Mouse (Mus musculus): ENCODE results near the gene Erv3. TPM values are rescaled to one million over a fixed set of nuclear protein-coding genes. Genes with fewer than 3 reads are reported as not detected.

The Erv3 gene
- not detected for total RNA-seq (2018; cell fraction: chromatin; rRNA removed)
- total RNA-seq (2018; cell fraction: cytosol; rRNA removed): not detected
- not detected for total RNA-seq (2018; cell fraction: nucleus; rRNA removed)
- not detected in 3 replicates for polyA plus RNA-seq (2018)

GRCm38 (mm10) chr2:131859721-131860120, at the start of gene Erv3:
Erv3 (minus strand) TSS chr2:131859747.
- H3K79me2 ChIP-seq (ENCODE audit: inconsistent target): no peaks in the 10 kb centered on the region

GRCm38 (mm10) chr2:131908906-131909305, 49.4 kb upstream of the Erv3 start:
- no peaks in the 10 kb centered on the region for H3K79me2 ChIP-seq (ENCODE audit: inconsistent target)
- H3K27ac ChIP-seq: no peak overlapping the region
- 90% methylated on average over 1 of the region's 1 CpGs for WGBS (ENCODE audit: missing documents)
- no peak overlapping the region for H3K4me3 ChIP-seq (ENCODE audit: inconsistent target)
- H3K36me3 ChIP-seq (ENCODE audit: inconsistent target): no peaks in the 10 kb centered on the region

More at GRCm38 (mm10) chr2:131859721-131860120, at the start of gene Erv3:
- WGBS (ENCODE audit: missing documents): 80% methylated on average over 5 of the region's 5 CpGs
- no peak within 1 kb of the TSS for H3K4me3 ChIP-seq (ENCODE audit: inconsistent target)
- no peaks in the 10 kb centered on the region for H3K36me3 ChIP-seq (ENCODE audit: inconsistent target)
- H3K27ac ChIP-seq: no peak within 1 kb of the TSS

- Histone ChIP-seq H3K79me2 (ENCODE audit: inconsistent target) (no peaks in the 10 kb centered on the region), H3K36me3 (ENCODE audit: inconsistent target) (no peaks in the 10 kb centered on the region), H3K4me3 (ENCODE audit: inconsistent target) (no peak overlapping the region), H3K27ac (no peak overlapping the region)
- 99% methylated on average over 7 of the region's 7 CpGs for WGBS (ENCODE audit: missing documents)
Observed at GRCm38 (mm10) chr2:131908351-131908861, 48.9 kb upstream of the Erv3 start.

- 91% methylated on average over 5 of the region's 5 CpGs for WGBS (ENCODE audit: missing documents)
- no peaks in the 10 kb centered on the region for H3K79me2 ChIP-seq (ENCODE audit: inconsistent target)
- no peak overlapping the region for H3K4me3 ChIP-seq (ENCODE audit: inconsistent target)
- H3K27ac ChIP-seq: no peak overlapping the region
- H3K36me3 ChIP-seq (ENCODE audit: inconsistent target): no peaks in the 10 kb centered on the region
Observed at GRCm38 (mm10) chr2:131907311-131907710, 47.8 kb upstream of the Erv3 start.

GRCm38 (mm10) chr2:131906846-131907245, 47.3 kb upstream of the Erv3 start:
- Histone ChIP-seq H3K27ac (no peak overlapping the region), H3K4me3 (ENCODE audit: inconsistent target) (no peak overlapping the region), H3K36me3 (ENCODE audit: inconsistent target) (no peaks in the 10 kb centered on the region), H3K79me2 (ENCODE audit: inconsistent target) (no peaks in the 10 kb centered on the region)
- WGBS (ENCODE audit: missing documents): 91% methylated on average over 1 of the region's 1 CpGs

- Histone ChIP-seq H3K79me2 (ENCODE audit: inconsistent target) (no peaks in the 10 kb centered on the region), H3K27ac (no peak overlapping the region), H3K36me3 (ENCODE audit: inconsistent target) (no peaks in the 10 kb centered on the region), H3K4me3 (ENCODE audit: inconsistent target) (no peak overlapping the region)
- 97% methylated on average over 3 of the region's 3 CpGs for WGBS (ENCODE audit: missing documents)
Observed at GRCm38 (mm10) chr2:131906266-131906665, 46.7 kb upstream of the Erv3 start.

GRCm38 (mm10) chr2:131905776-131906175, 46.2 kb upstream of the Erv3 start:
- no peaks in the 10 kb centered on the region for H3K36me3 ChIP-seq (ENCODE audit: inconsistent target)
- no peak overlapping the region for H3K4me3 ChIP-seq (ENCODE audit: inconsistent target)
- no peaks in the 10 kb centered on the region for H3K79me2 ChIP-seq (ENCODE audit: inconsistent target)
- WGBS (ENCODE audit: missing documents): 14% methylated on average over 6 of the region's 6 CpGs
- H3K27ac ChIP-seq: no peak overlapping the region

- H3K36me3 ChIP-seq (ENCODE audit: inconsistent target): no peaks in the 10 kb centered on the region
- H3K79me2 ChIP-seq (ENCODE audit: inconsistent target): no peaks in the 10 kb centered on the region
- WGBS (ENCODE audit: missing documents): 50% methylated on average over 5 of the region's 5 CpGs
- H3K27ac ChIP-seq: no peak overlapping the region
- H3K4me3 ChIP-seq (ENCODE audit: inconsistent target): no peak overlapping the region
Observed at GRCm38 (mm10) chr2:131905025-131905424, 45.5 kb upstream of the Erv3 start.

GRCm38 (mm10) chr2:131902867-131903266, 43.3 kb upstream of the Erv3 start:
- Histone ChIP-seq H3K79me2 (ENCODE audit: inconsistent target) (no peaks in the 10 kb centered on the region), H3K36me3 (ENCODE audit: inconsistent target) (no peaks in the 10 kb centered on the region), H3K27ac (no peak overlapping the region), H3K4me3 (ENCODE audit: inconsistent target) (no peak overlapping the region)
- 27% methylated on average over 8 of the region's 8 CpGs for WGBS (ENCODE audit: missing documents)

- H3K4me3 ChIP-seq (ENCODE audit: inconsistent target): no peak overlapping the region
- H3K27ac ChIP-seq: no peak overlapping the region
- WGBS (ENCODE audit: missing documents): 100% methylated on average over 1 of the region's 3 CpGs
- H3K79me2 ChIP-seq (ENCODE audit: inconsistent target): no peaks in the 10 kb centered on the region
- no peaks in the 10 kb centered on the region for H3K36me3 ChIP-seq (ENCODE audit: inconsistent target)
Observed at GRCm38 (mm10) chr2:131902423-131902822, 42.9 kb upstream of the Erv3 start.

- Histone ChIP-seq H3K79me2 (ENCODE audit: inconsistent target) (no peaks in the 10 kb centered on the region), H3K4me3 (ENCODE audit: inconsistent target) (no peak overlapping the region), H3K27ac (no peak overlapping the region), H3K36me3 (ENCODE audit: inconsistent target) (no peaks in the 10 kb centered on the region)
- WGBS (ENCODE audit: missing documents): 96% methylated on average over 11 of the region's 12 CpGs
Observed at GRCm38 (mm10) chr2:131897336-131898109, 38.0 kb upstream of the Erv3 start.

GRCm38 (mm10) chr2:131896011-131896410, 36.5 kb upstream of the Erv3 start:
- WGBS (ENCODE audit: missing documents): 98% methylated on average over 4 of the region's 4 CpGs
- H3K4me3 ChIP-seq (ENCODE audit: inconsistent target): no peak overlapping the region
- no peak overlapping the region for H3K27ac ChIP-seq
- no peaks in the 10 kb centered on the region for H3K36me3 ChIP-seq (ENCODE audit: inconsistent target)
- H3K79me2 ChIP-seq (ENCODE audit: inconsistent target): no peaks in the 10 kb centered on the region

GRCm38 (mm10) chr2:131895106-131895505, 35.6 kb upstream of the Erv3 start:
- no peaks in the 10 kb centered on the region for H3K79me2 ChIP-seq (ENCODE audit: inconsistent target)
- WGBS (ENCODE audit: missing documents): 100% methylated on average over 2 of the region's 2 CpGs
- H3K27ac ChIP-seq: no peak overlapping the region
- H3K36me3 ChIP-seq (ENCODE audit: inconsistent target): no peaks in the 10 kb centered on the region
- H3K4me3 ChIP-seq (ENCODE audit: inconsistent target): no peak overlapping the region

- 80% methylated on average over 5 of the region's 5 CpGs for WGBS (ENCODE audit: missing documents)
- no peak overlapping the region for H3K4me3 ChIP-seq (ENCODE audit: inconsistent target)
- no peaks in the 10 kb centered on the region for H3K36me3 ChIP-seq (ENCODE audit: inconsistent target)
- no peak overlapping the region for H3K27ac ChIP-seq
- no peaks in the 10 kb centered on the region for H3K79me2 ChIP-seq (ENCODE audit: inconsistent target)
Observed at GRCm38 (mm10) chr2:131892534-131892933, 33.0 kb upstream of the Erv3 start.

- 3% methylated on average over 7 of the region's 7 CpGs for WGBS (ENCODE audit: missing documents)
- no peaks in the 10 kb centered on the region for H3K36me3 ChIP-seq (ENCODE audit: inconsistent target)
- no peaks in the 10 kb centered on the region for H3K79me2 ChIP-seq (ENCODE audit: inconsistent target)
- H3K27ac ChIP-seq: no peak overlapping the region
- no peak overlapping the region for H3K4me3 ChIP-seq (ENCODE audit: inconsistent target)
Observed at GRCm38 (mm10) chr2:131888233-131888632, 28.7 kb upstream of the Erv3 start.

Measured in macrophage (primary cell).